Mouse (Mus musculus): Measurements from ENCODE around the gene Soga1. TPM values are rescaled to one million over a fixed set of nuclear protein-coding genes. Genes with fewer than 3 reads are reported as not detected.

Gene Soga1
- polyA plus RNA-seq (2015; fragmentation: Nextera tagmentation; extraction: Ambion mirVana), result 3.3 and 4.9 TPM in 2 replicates

DNA sequence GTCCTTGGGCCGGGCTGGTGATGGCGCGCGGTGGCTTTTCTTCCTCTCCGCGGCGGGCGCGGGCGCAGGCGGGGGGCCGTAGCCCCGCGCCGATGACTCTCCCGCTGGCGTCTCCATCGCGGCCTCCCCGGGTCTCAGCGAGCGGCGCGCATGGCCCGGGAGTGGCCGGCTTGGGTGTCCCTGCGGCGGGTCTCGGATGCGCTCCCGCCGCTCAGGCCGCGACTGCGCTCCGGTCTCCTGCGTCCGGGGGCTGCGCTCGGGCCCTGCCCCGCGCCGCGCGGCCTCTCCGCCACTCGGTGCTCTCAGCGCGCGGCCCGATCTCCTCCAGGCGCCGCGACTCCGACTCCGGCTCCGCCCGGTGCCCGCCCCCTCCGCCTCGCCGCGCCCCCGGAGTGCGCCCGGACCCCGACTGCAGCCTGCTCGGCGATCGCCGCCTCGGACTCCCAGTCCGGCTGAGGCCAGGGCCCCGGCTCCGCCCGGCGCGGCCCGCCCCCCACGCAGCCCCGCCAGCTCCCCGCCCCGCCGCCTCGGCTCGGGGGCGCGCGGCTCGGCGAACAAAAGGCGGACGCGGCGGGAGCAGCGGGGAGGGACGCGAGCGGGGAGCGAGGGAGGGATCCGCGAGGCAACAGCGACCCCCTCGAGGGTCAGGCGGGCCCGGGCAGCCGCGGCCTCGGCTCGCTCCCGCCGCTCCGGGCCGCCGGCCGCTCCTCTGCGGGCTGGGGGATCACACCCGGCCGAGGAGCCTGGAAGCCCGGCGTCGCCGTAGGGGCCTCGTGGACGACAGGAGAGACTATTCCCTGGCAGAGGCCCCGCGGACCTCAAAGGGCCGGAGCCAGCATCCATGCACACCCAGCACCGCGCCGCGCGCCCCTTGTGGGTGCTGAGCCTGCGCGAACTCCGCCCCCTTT is at the start of gene Soga1:
Gene Soga1 (minus strand): TSS at position 462 of the 908 bp plus-strand sequence.
- Histone ChIP-seq H3K4me1 (peaks cover 51% of the 10 kb centered on the region), H3K9me3 (replicated peaks) (no peaks in the 10 kb centered on the region), H3K27ac (replicated peaks) (peak within 1 kb of the TSS; percentile 99), H3K4me2 (peak within 1 kb of the TSS; percentile 98), H3K27me3 (replicated peaks) (no peaks in the 10 kb centered on the region), H3K4me3 (replicated peaks) (peak within 1 kb of the TSS; percentile 84), H3K9ac (replicated peaks) (peak within 1 kb of the TSS; percentile 94), H3K36me3 (no peaks in the 10 kb centered on the region)
- ATAC-seq (ENCODE audit: low FRiP score), result peak; percentile 89
- WGBS, result under 1% methylated on average over 133 of the region's 136 CpGs

DNA sequence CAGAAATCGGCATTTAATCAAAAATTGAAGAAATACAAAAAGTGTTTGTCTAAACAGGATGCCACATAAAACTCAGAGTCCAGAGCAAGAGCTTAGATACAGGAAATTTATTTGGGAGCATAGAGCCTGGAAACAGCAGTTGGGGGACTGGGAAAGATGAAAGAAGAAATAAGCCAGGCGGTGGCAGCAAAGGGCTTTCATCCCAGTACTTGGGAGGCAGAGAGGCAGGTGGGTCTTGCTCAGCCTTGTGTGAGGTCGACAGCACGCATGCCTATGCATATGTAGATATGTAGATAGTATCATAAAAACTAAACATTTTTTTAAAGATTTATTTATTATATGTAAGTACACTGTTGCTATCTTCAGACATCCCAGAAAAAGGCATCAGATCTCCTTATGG is 49.0 kb upstream of the Soga1 start:
- Histone ChIP-seq H3K4me3 (replicated peaks) (no peak overlapping the region), H3K27ac (replicated peaks) (no peak overlapping the region), H3K9me3 (replicated peaks) (no peaks in the 10 kb centered on the region), H3K4me2 (no peak overlapping the region), H3K4me1 (no peaks in the 10 kb centered on the region), H3K9ac (replicated peaks) (no peak overlapping the region), H3K27me3 (replicated peaks) (no peaks in the 10 kb centered on the region), H3K36me3 (peaks cover 11% of the 10 kb centered on the region; the same call in 1 of the 2 replicates)
- WGBS, result 75% methylated on average over 4 of the region's 4 CpGs
- ATAC-seq (ENCODE audit: low FRiP score), result no peak

DNA sequence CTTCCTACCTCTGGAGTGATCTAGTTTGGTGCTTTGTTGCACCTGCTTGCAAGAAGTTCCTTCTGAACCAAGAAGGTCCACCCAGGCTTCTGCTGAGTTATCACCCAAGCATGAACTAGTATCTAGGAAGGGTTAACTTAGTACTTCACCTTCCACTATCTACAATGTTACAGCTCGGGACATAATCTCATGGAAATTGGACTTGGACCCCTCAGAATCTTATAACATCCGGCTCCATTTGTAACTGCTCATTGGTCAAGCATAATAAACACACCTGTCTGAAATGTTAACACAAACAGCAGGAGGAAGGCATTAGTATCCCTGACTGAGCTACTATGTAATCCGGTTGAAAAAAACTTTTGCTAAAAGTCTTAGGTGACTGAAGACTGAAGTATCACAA is 48.3 kb upstream of the Soga1 start:
- H3K36me3 ChIP-seq, result peaks cover 11% of the 10 kb centered on the region; the same call in 1 of the 2 replicates
- ATAC-seq (ENCODE audit: low FRiP score), result no peak
- H3K9ac ChIP-seq (replicated peaks), result no peak overlapping the region
- no peaks in the 10 kb centered on the region for H3K27me3 ChIP-seq (replicated peaks)
- no peaks in the 10 kb centered on the region for H3K9me3 ChIP-seq (replicated peaks)
- no peaks in the 10 kb centered on the region for H3K4me1 ChIP-seq
- no peak overlapping the region for H3K27ac ChIP-seq (replicated peaks)
- 92% methylated on average over 3 of the region's 3 CpGs for WGBS
- no peak overlapping the region for H3K4me2 ChIP-seq
- H3K4me3 ChIP-seq (replicated peaks), result no peak overlapping the region

DNA sequence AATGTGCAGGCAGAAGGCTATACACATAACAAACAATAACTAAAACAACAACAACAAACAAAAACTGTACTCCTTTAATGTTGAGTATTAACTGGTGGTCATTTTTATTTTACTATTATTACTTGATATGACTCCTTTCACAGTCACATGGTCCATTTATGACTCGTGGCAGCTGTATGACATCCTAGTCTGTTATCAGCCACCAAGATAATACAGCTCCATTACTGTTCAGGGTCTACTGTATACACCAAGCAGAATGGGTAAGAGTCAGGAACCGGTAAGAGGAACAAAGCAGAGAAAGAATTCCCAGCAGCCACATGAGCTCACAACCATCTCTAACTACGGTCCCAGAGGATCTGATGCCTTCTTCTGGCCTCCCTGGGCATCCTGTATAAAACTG is 46.2 kb upstream of the Soga1 start:
- 91% methylated on average over 3 of the region's 3 CpGs for WGBS
- H3K9ac ChIP-seq (replicated peaks), result no peak overlapping the region
- H3K9me3 ChIP-seq (replicated peaks), result no peaks in the 10 kb centered on the region
- H3K4me1 ChIP-seq, result no peaks in the 10 kb centered on the region
- ATAC-seq (ENCODE audit: low FRiP score), result no peak
- peaks cover 20% of the 10 kb centered on the region for H3K36me3 ChIP-seq
- H3K4me2 ChIP-seq, result no peak overlapping the region
- no peaks in the 10 kb centered on the region for H3K27me3 ChIP-seq (replicated peaks)
- H3K27ac ChIP-seq (replicated peaks), result no peak overlapping the region
- no peak overlapping the region for H3K4me3 ChIP-seq (replicated peaks)

DNA sequence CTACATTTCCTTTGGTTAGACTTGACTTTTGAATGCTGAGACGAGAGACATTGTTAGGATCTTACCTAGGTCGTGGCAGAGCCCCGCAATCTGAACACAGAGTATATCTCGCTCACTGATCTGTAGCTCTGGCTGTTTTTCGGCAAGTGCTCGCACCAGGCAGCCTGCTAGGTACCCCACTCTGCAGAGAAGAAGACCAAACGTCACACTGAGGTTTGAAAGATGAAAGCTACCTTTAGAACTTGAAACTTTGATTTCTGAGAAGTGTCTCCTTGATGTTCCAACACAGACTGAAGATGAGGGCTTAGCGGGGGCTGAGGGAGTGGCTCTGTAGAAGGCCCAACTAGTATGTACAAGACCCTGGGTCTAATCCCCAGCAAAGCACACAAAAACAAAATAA is 42.7 kb upstream of the Soga1 start:
- no peaks in the 10 kb centered on the region for H3K9me3 ChIP-seq (replicated peaks)
- WGBS, result 92% methylated on average over 8 of the region's 8 CpGs
- H3K27ac ChIP-seq (replicated peaks), result no peak overlapping the region
- no peak overlapping the region for H3K9ac ChIP-seq (replicated peaks)
- H3K27me3 ChIP-seq (replicated peaks), result no peaks in the 10 kb centered on the region
- H3K4me2 ChIP-seq, result no peak overlapping the region
- H3K36me3 ChIP-seq, result peaks cover 22% of the 10 kb centered on the region
- H3K4me1 ChIP-seq, result no peaks in the 10 kb centered on the region
- no peak overlapping the region for H3K4me3 ChIP-seq (replicated peaks)
- no peak for ATAC-seq (ENCODE audit: low FRiP score)

DNA sequence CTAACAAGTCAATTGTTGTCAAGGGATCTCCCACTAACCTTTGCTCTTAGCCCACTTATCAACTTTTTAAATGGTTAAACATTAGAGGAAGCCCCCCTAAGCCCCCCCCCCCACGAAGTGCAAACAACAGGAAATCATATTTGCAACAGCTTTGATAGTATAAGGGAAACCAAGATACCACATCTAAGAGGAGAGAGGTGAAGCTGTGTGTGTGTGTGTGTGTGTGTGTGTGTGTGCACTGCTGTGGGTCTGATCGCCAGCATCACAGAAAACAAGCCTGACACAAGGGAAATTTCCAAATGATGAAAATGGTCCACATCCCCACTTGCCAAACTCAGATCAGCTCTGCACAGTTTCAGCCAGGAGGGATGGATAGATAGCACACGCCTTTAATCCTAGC is 40.0 kb upstream of the Soga1 start:
- H3K4me1 ChIP-seq, result no peaks in the 10 kb centered on the region
- H3K36me3 ChIP-seq, result peaks cover 21% of the 10 kb centered on the region
- no peaks in the 10 kb centered on the region for H3K27me3 ChIP-seq (replicated peaks)
- no peak overlapping the region for H3K4me2 ChIP-seq
- WGBS, result 66% methylated on average over 3 of the region's 3 CpGs
- no peak overlapping the region for H3K9ac ChIP-seq (replicated peaks)
- H3K27ac ChIP-seq (replicated peaks), result no peak overlapping the region
- no peak for ATAC-seq (ENCODE audit: low FRiP score)
- no peaks in the 10 kb centered on the region for H3K9me3 ChIP-seq (replicated peaks)
- no peak overlapping the region for H3K4me3 ChIP-seq (replicated peaks)

DNA sequence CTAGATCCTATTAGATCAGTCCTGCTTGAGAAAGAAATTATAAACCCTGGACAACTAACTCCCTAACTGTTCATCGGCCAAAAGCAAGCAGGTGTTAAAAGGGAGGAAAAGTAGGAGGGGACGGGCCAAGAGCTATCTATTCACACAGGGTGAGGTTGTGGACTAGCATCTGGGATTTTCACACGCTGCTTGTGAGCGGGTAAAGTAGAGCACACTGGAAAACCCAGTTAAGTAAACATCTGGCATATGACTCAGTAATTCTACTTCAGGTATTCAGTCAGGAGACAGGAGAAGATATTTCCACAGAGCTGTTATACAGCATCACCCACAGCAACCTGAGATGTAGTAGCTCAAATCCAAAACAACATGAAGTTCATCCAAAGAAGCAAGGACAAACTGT is 39.5 kb upstream of the Soga1 start:
- H3K27ac ChIP-seq (replicated peaks), result no peak overlapping the region
- H3K9me3 ChIP-seq (replicated peaks), result no peaks in the 10 kb centered on the region
- H3K4me3 ChIP-seq (replicated peaks), result no peak overlapping the region
- peaks cover 26% of the 10 kb centered on the region for H3K36me3 ChIP-seq
- H3K4me1 ChIP-seq, result no peaks in the 10 kb centered on the region
- WGBS, result 86% methylated on average over 4 of the region's 4 CpGs
- H3K9ac ChIP-seq (replicated peaks), result no peak overlapping the region
- ATAC-seq (ENCODE audit: low FRiP score), result no peak
- H3K27me3 ChIP-seq (replicated peaks), result no peaks in the 10 kb centered on the region
- no peak overlapping the region for H3K4me2 ChIP-seq

DNA sequence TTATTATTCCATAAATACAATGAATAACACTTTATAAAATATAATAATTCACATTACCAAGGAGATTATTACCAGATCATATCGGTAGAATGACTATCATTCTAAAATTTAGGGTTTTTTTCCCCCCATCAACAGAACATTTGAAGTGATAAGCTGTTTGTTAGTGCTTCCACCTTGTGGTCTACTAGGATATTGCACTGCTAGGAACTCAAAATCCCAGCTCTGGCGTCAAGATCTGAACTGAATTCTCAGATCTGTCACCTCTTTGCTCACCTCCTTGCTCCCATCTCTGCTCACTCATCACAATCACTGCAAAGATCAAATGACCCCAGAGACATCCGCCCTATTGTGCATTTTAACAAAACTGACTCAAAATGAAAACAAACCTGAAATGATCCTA is 37.9 kb upstream of the Soga1 start:
- H3K27ac ChIP-seq (replicated peaks), result no peak overlapping the region
- peaks cover 33% of the 10 kb centered on the region for H3K36me3 ChIP-seq
- H3K4me2 ChIP-seq, result no peak overlapping the region
- no peak for ATAC-seq (ENCODE audit: low FRiP score)
- no peaks in the 10 kb centered on the region for H3K9me3 ChIP-seq (replicated peaks)
- WGBS, result 22% methylated on average over 3 of the region's 3 CpGs
- H3K27me3 ChIP-seq (replicated peaks), result no peaks in the 10 kb centered on the region
- no peak overlapping the region for H3K4me3 ChIP-seq (replicated peaks)
- H3K9ac ChIP-seq (replicated peaks), result no peak overlapping the region
- no peaks in the 10 kb centered on the region for H3K4me1 ChIP-seq

DNA sequence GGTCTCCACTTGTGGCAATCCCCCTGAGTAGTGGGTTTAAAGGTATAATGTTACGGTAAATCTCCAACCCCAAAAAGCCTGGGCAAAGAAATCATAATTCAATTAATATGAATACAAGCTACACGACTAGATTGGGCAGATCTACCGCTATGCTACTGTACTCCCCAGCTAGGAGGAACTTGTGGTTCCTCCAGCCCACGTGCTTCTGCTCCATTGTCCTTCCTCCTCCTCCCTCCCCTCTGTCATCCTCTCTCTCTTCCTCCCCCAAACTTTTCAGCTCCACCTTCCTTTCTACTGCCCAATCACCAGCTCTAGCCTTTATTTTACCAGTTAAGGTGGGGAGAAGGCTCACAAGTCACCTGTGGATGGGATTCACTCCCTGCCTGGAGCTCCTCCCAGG is 29.2 kb upstream of the Soga1 start:
- Histone ChIP-seq H3K4me1 (no peaks in the 10 kb centered on the region), H3K27me3 (replicated peaks) (no peaks in the 10 kb centered on the region), H3K4me2 (no peak overlapping the region), H3K4me3 (replicated peaks) (no peak overlapping the region), H3K9me3 (replicated peaks) (no peaks in the 10 kb centered on the region), H3K27ac (replicated peaks) (no peak overlapping the region), H3K9ac (replicated peaks) (no peak overlapping the region), H3K36me3 (peaks cover 38% of the 10 kb centered on the region)
- ATAC-seq (ENCODE audit: low FRiP score), result no peak
- WGBS, result 95% methylated on average over 4 of the region's 4 CpGs

DNA sequence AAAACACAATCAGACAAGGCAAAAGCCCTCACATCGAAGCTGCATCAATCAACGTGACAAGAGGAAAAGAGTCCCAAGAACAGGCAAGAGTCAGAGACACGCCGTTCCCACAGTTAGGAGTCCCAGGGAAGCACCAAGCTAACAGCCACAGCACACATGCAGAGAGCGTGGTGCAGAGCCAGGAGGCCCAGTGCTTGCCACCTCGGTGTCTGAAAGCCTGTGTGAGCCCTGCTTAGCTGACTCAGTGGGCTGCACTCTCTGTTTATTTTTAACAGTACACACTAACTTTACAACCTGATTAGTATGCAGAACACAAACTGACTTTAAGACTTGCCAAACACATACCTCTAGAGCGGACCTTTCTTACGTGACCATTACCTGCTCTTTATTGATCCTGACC is 25.4 kb upstream of the Soga1 start:
- Histone ChIP-seq H3K36me3 (peaks cover 34% of the 10 kb centered on the region), H3K9ac (replicated peaks) (no peak overlapping the region), H3K9me3 (replicated peaks) (no peaks in the 10 kb centered on the region), H3K27ac (replicated peaks) (no peak overlapping the region), H3K4me1 (no peaks in the 10 kb centered on the region), H3K4me2 (no peak overlapping the region), H3K4me3 (replicated peaks) (no peak overlapping the region), H3K27me3 (replicated peaks) (no peaks in the 10 kb centered on the region)
- 78% methylated on average over 8 of the region's 8 CpGs for WGBS
- no peak for ATAC-seq (ENCODE audit: low FRiP score)

DNA sequence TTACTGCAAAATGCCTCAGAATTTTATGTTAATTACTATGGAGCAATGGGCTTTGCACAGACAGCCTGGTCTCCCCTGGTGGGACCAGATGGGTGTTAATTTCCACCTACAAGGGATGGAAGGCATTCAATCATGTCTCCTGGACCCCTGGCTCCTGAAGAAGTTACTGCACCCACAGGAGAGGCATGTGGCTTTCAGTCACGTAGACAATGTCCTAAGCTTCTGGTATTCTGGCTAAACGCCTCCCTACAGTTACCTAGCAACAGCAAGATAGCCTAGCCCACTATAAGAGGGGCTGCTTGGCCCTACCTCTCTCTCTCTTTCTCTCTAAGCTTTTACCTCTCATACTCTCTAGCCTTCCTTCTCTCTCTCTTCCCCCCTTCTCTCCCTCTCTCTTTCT is 23.2 kb upstream of the Soga1 start:
- no peak for ATAC-seq (ENCODE audit: low FRiP score)
- WGBS, result 35% methylated on average over 2 of the region's 2 CpGs
- H3K4me2 ChIP-seq, result no peak overlapping the region

DNA sequence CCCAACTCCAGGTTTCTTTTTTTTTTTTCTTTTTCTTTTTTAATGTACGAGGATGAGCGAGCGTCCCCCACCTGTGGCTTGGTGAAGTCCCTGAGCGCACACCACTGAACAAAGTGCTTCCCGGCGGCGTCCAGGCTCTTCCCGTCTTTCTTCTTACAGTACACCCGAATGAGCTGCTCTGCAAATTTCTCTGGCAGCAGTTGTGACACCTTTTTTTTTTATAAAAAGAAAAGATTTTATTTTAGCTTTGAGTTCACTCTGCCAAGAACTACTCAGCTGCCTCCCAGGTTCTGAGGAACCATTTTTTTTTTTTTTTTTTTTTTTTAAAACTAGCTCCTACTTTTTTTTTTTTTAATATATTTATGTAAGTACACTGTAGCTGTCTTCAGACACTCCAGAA is 22.6 kb upstream of the Soga1 start:
- no peak overlapping the region for H3K4me3 ChIP-seq (replicated peaks)

More for the DNA sequence above, 23.2 kb upstream of the Soga1 start:
- Histone ChIP-seq H3K4me1 (no peaks in the 10 kb centered on the region), H3K36me3 (peaks cover 24% of the 10 kb centered on the region), H3K9me3 (replicated peaks) (no peaks in the 10 kb centered on the region), H3K4me3 (replicated peaks) (no peak overlapping the region), H3K27ac (replicated peaks) (no peak overlapping the region), H3K27me3 (replicated peaks) (no peaks in the 10 kb centered on the region), H3K9ac (replicated peaks) (no peak overlapping the region)

More for the DNA sequence above, 22.6 kb upstream of the Soga1 start:
- peaks cover 24% of the 10 kb centered on the region for H3K36me3 ChIP-seq
- no peak overlapping the region for H3K27ac ChIP-seq (replicated peaks)
- WGBS, result 95% methylated on average over 9 of the region's 9 CpGs
- H3K9ac ChIP-seq (replicated peaks), result no peak overlapping the region
- H3K4me2 ChIP-seq, result no peak overlapping the region
- no peaks in the 10 kb centered on the region for H3K4me1 ChIP-seq
- H3K9me3 ChIP-seq (replicated peaks), result no peaks in the 10 kb centered on the region
- H3K27me3 ChIP-seq (replicated peaks), result no peaks in the 10 kb centered on the region
- no peak for ATAC-seq (ENCODE audit: low FRiP score)
